ENCODE assay signal across 9 mouse cellular contexts in genomic region chr10:85655881-85656280, GRCm38 (mm10).
DNase-seq lines count a peak whose midpoint lies in the region; ATAC-seq and TF ChIP-seq lines count a peak whose summit lies in the region.
"Had no signal": no experiment of that assay in that cellular context is flagged by ENCODE, and none has a peak within 500 bp of the region (broad histone marks: within the 10 kb centered on the region; RNA-seq: fewer than 3 reads in every experiment).

No protein-coding gene starts in this region.

- no peak overlapping the region for H3K9ac ChIP-seq in embryonic facial prominence, embryonic 14.5 days (ENCODE audit: low read depth, low read length)
- no peak overlapping the region for H3K9ac ChIP-seq in midbrain, embryonic 13.5 days (replicated peaks)
- no peak overlapping the region for H3K9ac ChIP-seq in midbrain, embryonic 11.5 days (ENCODE audit: low read length)
- no peak overlapping the region for H3K9ac ChIP-seq in hindbrain, embryonic 13.5 days
- no peak overlapping the region for H3K9ac ChIP-seq in neural tube, embryonic 14.5 days (replicated peaks; ENCODE audit: low read depth, low read length)
- H3K9ac ChIP-seq: liver, embryonic 14.5 days had no signal

- H3K4me3 ChIP-seq in embryonic facial prominence, embryonic 14.5 days (ENCODE audit: low read depth, low read length): no peak overlapping the region
- no peak overlapping the region for H3K4me3 ChIP-seq in embryonic facial prominence, embryonic 10.5 days
- H3K4me3 ChIP-seq in midbrain, embryonic 13.5 days (replicated peaks): no peak overlapping the region
- no peak overlapping the region for H3K4me3 ChIP-seq in midbrain, embryonic 11.5 days (ENCODE audit: low read depth, low read length)
- no peak overlapping the region for H3K4me3 ChIP-seq in hindbrain, embryonic 13.5 days
- no peak overlapping the region for H3K4me3 ChIP-seq in neural tube, embryonic 14.5 days (ENCODE audit: low read depth, low read length)
- no peak overlapping the region for H3K4me3 ChIP-seq in layer of hippocampus, adult 2 months

- no peaks in the 10 kb centered on the region for H3K9me3 ChIP-seq in embryonic facial prominence, embryonic 14.5 days (ENCODE audit: control insufficient read depth, low read length)
- H3K9me3 ChIP-seq in embryonic facial prominence, embryonic 10.5 days: no peaks in the 10 kb centered on the region
- no peaks in the 10 kb centered on the region for H3K9me3 ChIP-seq in midbrain, embryonic 13.5 days
- H3K9me3 ChIP-seq in midbrain, embryonic 11.5 days (ENCODE audit: control insufficient read depth, low read length): no peaks in the 10 kb centered on the region
- no peaks in the 10 kb centered on the region for H3K9me3 ChIP-seq in hindbrain, embryonic 13.5 days
- H3K9me3 ChIP-seq in neural tube, embryonic 14.5 days (ENCODE audit: control insufficient read depth, low read length): no peaks in the 10 kb centered on the region

- H3K36me3 ChIP-seq in embryonic facial prominence, embryonic 14.5 days (ENCODE audit: control insufficient read depth, insufficient read depth, low read length): no peaks in the 10 kb centered on the region
- no peaks in the 10 kb centered on the region for H3K36me3 ChIP-seq in embryonic facial prominence, embryonic 10.5 days (replicated peaks)
- H3K36me3 ChIP-seq in midbrain, embryonic 13.5 days: no peaks in the 10 kb centered on the region
- no peaks in the 10 kb centered on the region for H3K36me3 ChIP-seq in midbrain, embryonic 11.5 days (ENCODE audit: control insufficient read depth, insufficient read depth, low read length)
- peaks cover 18% of the 10 kb centered on the region for H3K36me3 ChIP-seq in hindbrain, embryonic 13.5 days
- H3K36me3 ChIP-seq in neural tube, embryonic 14.5 days (ENCODE audit: control insufficient read depth, insufficient read depth, low read length): no peaks in the 10 kb centered on the region

- H3K4me2 ChIP-seq in embryonic facial prominence, embryonic 14.5 days (ENCODE audit: low read depth, low read length): no peak overlapping the region
- H3K4me2 ChIP-seq in midbrain, embryonic 13.5 days (replicated peaks): no peak overlapping the region
- no peak overlapping the region for H3K4me2 ChIP-seq in midbrain, embryonic 11.5 days
- no peak overlapping the region for H3K4me2 ChIP-seq in hindbrain, embryonic 13.5 days
- H3K4me2 ChIP-seq in neural tube, embryonic 14.5 days (ENCODE audit: low read depth, low read length): no peak overlapping the region

- H3K27me3 ChIP-seq in embryonic facial prominence, embryonic 14.5 days (replicated peaks; ENCODE audit: control insufficient read depth, insufficient read depth, low read length): no peaks in the 10 kb centered on the region
- no peaks in the 10 kb centered on the region for H3K27me3 ChIP-seq in embryonic facial prominence, embryonic 10.5 days (replicated peaks; ENCODE audit: low read depth, poor library complexity, severe bottlenecking)
- H3K27me3 ChIP-seq in midbrain, embryonic 13.5 days: 0 out of 2 replicates have a peak, but pooled peaks cover 2% of the 10 kb centered on the region
- no peaks in the 10 kb centered on the region for H3K27me3 ChIP-seq in midbrain, embryonic 11.5 days (ENCODE audit: control insufficient read depth, insufficient read depth, low read length)
- H3K27me3 ChIP-seq in hindbrain, embryonic 13.5 days: no peaks in the 10 kb centered on the region
- no peaks in the 10 kb centered on the region for H3K27me3 ChIP-seq in neural tube, embryonic 14.5 days (ENCODE audit: control insufficient read depth, insufficient read depth, low read length)

- DNase-seq in embryonic facial prominence, embryonic 14.5 days (ENCODE audit: low spot score): peak; percentile 80
- DNase-seq in embryonic facial prominence, embryonic 10.5 days (ENCODE audit: low spot score): no peak
- no peak for DNase-seq in midbrain, embryonic 11.5 days (ENCODE audit: low spot score, missing footprints)
- no peak for DNase-seq in layer of hippocampus, adult 2 months (ENCODE audit: low spot score in 2 of 2)

- no peaks in the 10 kb centered on the region for H3K4me1 ChIP-seq in embryonic facial prominence, embryonic 14.5 days (ENCODE audit: control insufficient read depth, insufficient read depth, low read length)
- peaks cover 4% of the 10 kb centered on the region; the same call in 1 of the 2 replicates for H3K4me1 ChIP-seq in embryonic facial prominence, embryonic 10.5 days
- peaks cover 6% of the 10 kb centered on the region; the same call in 1 of the 2 replicates for H3K4me1 ChIP-seq in midbrain, embryonic 13.5 days (replicated peaks)
- no peaks in the 10 kb centered on the region for H3K4me1 ChIP-seq in midbrain, embryonic 11.5 days (ENCODE audit: control insufficient read depth, insufficient read depth, low read length)
- peaks cover 9% of the 10 kb centered on the region; the same call in 1 of the 2 replicates for H3K4me1 ChIP-seq in hindbrain, embryonic 13.5 days (replicated peaks)
- H3K4me1 ChIP-seq in neural tube, embryonic 14.5 days (ENCODE audit: control insufficient read depth, insufficient read depth, low read length): no peaks in the 10 kb centered on the region

- TF ChIP-seq CTCF in layer of hippocampus, adult 2 months (conservative IDR thresholded peaks at IDR 0.05): no peak

- peak; percentile 75 for ATAC-seq in embryonic facial prominence, embryonic 14.5 days (ENCODE audit: low read depth)
- ATAC-seq in midbrain, embryonic 13.5 days: peak; percentile 77
- ATAC-seq in midbrain, embryonic 11.5 days (ENCODE audit: low FRiP score): no peak
- peak; percentile 70 for ATAC-seq in hindbrain, embryonic 13.5 days (ENCODE audit: low FRiP score)
- ATAC-seq in neural tube, embryonic 14.5 days (ENCODE audit: low read depth): peak; percentile 57; the same call in 1 of the 2 replicates
- no peak for ATAC-seq in activated CD4-positive, CD25-positive, alpha-beta regulatory T cell, adult 4 months

- WGBS in embryonic facial prominence, embryonic 14.5 days: 42% methylated on average over 4 of the region's 4 CpGs
- WGBS in embryonic facial prominence, embryonic 10.5 days: 78% methylated on average over 4 of the region's 4 CpGs
- WGBS in midbrain, embryonic 13.5 days: 68% methylated on average over 4 of the region's 4 CpGs
- 78% methylated on average over 4 of the region's 4 CpGs for WGBS in midbrain, embryonic 11.5 days
- 45% methylated on average over 4 of the region's 4 CpGs for WGBS in hindbrain, embryonic 13.5 days
- 54% methylated on average over 4 of the region's 4 CpGs for WGBS in neural tube, embryonic 14.5 days

- no peak overlapping the region for H3K27ac ChIP-seq in embryonic facial prominence, embryonic 14.5 days (replicated peaks; ENCODE audit: low read depth, low read length)
- H3K27ac ChIP-seq in embryonic facial prominence, embryonic 10.5 days (replicated peaks): no peak overlapping the region
- H3K27ac ChIP-seq in midbrain, embryonic 13.5 days: no peak overlapping the region
- H3K27ac ChIP-seq in midbrain, embryonic 11.5 days (ENCODE audit: low read depth, low read length): no peak overlapping the region
- H3K27ac ChIP-seq in hindbrain, embryonic 13.5 days: no peak overlapping the region
- no peak overlapping the region for H3K27ac ChIP-seq in neural tube, embryonic 14.5 days (ENCODE audit: low read depth, low read length)
- no peak overlapping the region for H3K27ac ChIP-seq in layer of hippocampus, adult 2 months
- H3K27ac ChIP-seq: liver, embryonic 14.5 days had no signal

Comparison
In these comparisons a context has a peak if more than half of its experiments do, and no peak if none do; other contexts are left out.
1. ATAC-seq: peak in embryonic facial prominence, embryonic 14.5 days (single experiment), midbrain, embryonic 13.5 days (single experiment), hindbrain, embryonic 13.5 days (single experiment) and neural tube, embryonic 14.5 days (single experiment); none in midbrain, embryonic 11.5 days (single experiment) and activated CD4-positive, CD25-positive, alpha-beta regulatory T cell, adult 4 months (single experiment).